Mouse (Mus musculus) heart, embryonic 14.5 days (tissue): ENCODE measurements at regions not wholly inside any gene's neighbourhood (a gene's known extent, or its start where the extent isn't known, plus 50 kb on each side); places are given as distances from the start of the nearest gene placed in this dataset.

Source experiments
- ATAC-seq: fragments of 200-750 bp; cut with Nextera tagmentation; 2 replicates; pipeline ENCODE4 v1.8.0; 2017; ENCODE audit warnings: low read depth, moderate TSS enrichment; ENCODE audit not compliant: insufficient number of reproducible peaks, insufficient read depth, low FRiP score
- H3K27ac ChIP-seq, 2 experiments: fragments of 200-500 bp in 1 of 2; fragments of 300-500 bp in 1 of 2; sonication (generic) in 1 of 2; replicated peaks in 1 of 2; 2 replicates each; pipeline ENCODE4 v1.5.1; 2012 to 2014; ENCODE audit warnings: low read depth in 2 of 2, low read length in 2 of 2, control low read depth in 1 of 2, mild to moderate bottlenecking in 1 of 2, mixed read lengths in 1 of 2; ENCODE audit not compliant: control insufficient read depth in 1 of 2, insufficient read depth in 1 of 2
- H3K27me3 ChIP-seq: fragments of 300-500 bp; sonication (generic); 2 replicates; pipeline ENCODE4 v1.6.1; 2014; ENCODE audit warnings: mild to moderate bottlenecking, low read length, control low read depth; ENCODE audit not compliant: control insufficient read depth, insufficient read depth
- H3K36me3 ChIP-seq: fragments of 300-500 bp; sonication (generic); 2 replicates; pipeline ENCODE4 v1.6.1; 2014; ENCODE audit warnings: mild to moderate bottlenecking, control low read depth, low read length, mixed read lengths; ENCODE audit not compliant: control insufficient read depth, insufficient read depth
- H3K4me1 ChIP-seq, 2 experiments: fragments of 200-500 bp in 1 of 2; fragments of 300-500 bp in 1 of 2; sonication (generic) in 1 of 2; 2 replicates each; pipeline ENCODE4 v1.6.1; 2012 to 2014; ENCODE audit warnings: low read length in 2 of 2, control low read depth in 1 of 2, mixed read lengths in 1 of 2; ENCODE audit not compliant: control insufficient read depth in 2 of 2, insufficient read depth in 2 of 2
- H3K4me2 ChIP-seq: fragments of 300-500 bp; sonication (generic); 2 replicates; pipeline ENCODE4 v1.6.1; 2014; ENCODE audit warnings: mild to moderate bottlenecking, low read length
- H3K4me3 ChIP-seq, 2 experiments: fragments of 200-500 bp in 1 of 2; fragments of 300-500 bp in 1 of 2; sonication (generic) in 1 of 2; 2 replicates each; pipeline ENCODE4 v1.5.1; 2012 to 2014; ENCODE audit warnings: low read length in 2 of 2, mild to moderate bottlenecking in 2 of 2, control low read depth in 1 of 2, low read depth in 1 of 2, moderate library complexity in 1 of 2; ENCODE audit not compliant: control insufficient read depth in 1 of 2, insufficient read depth in 1 of 2
- H3K9ac ChIP-seq: fragments of 300-500 bp; sonication (generic); 2 replicates; pipeline ENCODE4 v1.6.1; 2014; ENCODE audit warnings: mild to moderate bottlenecking, low read length
- H3K9me3 ChIP-seq: fragments of 300-500 bp; sonication (generic); 2 replicates; pipeline ENCODE4 v1.6.1; 2016; ENCODE audit warnings: low read length, control low read depth; ENCODE audit not compliant: control insufficient read depth
- WGBS: fragments of 180-500 bp; shearing (Covaris S2); extraction: QIAGEN DNeasy Blood & Tissue Kit; methylation state at CpG from one replicate; pipeline ENCODE4 v1.1.7; 2014; 5-methylcytosine and 5-hydroxymethylcytosine counted together

DNA sequence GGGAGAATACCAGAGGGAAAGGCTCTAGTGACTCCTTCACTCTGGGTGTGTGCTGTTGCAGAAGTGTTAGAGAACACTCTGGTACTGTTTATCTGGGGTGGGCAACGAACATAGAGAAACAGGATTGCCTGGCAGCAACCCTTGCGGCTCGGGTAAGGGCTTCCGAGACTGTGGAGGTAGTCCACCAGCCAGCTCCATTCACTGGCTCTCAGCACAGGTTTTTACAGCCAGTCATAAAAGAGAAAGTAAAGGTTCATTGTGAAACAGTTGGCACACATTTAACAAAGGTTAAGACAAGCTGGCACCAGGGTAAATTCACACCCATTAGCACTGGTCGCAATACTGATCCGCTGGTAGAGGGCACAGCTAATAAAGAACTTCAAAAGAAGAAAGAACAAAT is 110.5 kb upstream of the Lef1 start:
- no peak for ATAC-seq
- Histone ChIP-seq H3K27ac (no peak overlapping the region), H3K9me3 (no peaks in the 10 kb centered on the region), H3K27me3 (no peaks in the 10 kb centered on the region), H3K36me3 (no peaks in the 10 kb centered on the region), H3K4me2 (no peak overlapping the region), H3K4me1 (no peaks in the 10 kb centered on the region), H3K9ac (no peak overlapping the region), H3K4me3 (no peak overlapping the region)
- WGBS = 81% methylated on average over 6 of the region's 6 CpGs

DNA sequence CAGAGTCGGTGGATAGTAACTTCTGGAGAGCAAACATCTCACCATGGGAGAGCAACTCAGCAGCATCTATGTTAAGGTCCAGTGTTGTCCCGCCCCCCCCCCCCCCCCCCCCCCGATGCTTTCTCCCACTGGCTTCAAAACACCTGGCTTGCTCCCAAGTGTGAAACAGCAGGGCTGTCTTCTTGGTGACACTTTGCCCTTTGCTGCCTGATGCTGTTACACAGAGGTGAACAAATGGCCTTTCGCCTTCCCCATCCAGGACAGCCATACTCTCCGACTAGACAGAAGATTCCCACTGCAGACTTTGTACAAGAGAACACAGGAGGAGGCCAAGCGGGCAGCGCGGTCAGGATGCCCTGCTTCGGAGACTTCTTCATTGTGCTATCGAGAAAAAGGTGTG is 111.8 kb upstream of the Lef1 start:
- Histone ChIP-seq H3K9ac (no peak overlapping the region), H3K4me2 (no peak overlapping the region), H3K4me1 (no peaks in the 10 kb centered on the region), H3K27me3 (no peaks in the 10 kb centered on the region), H3K27ac (no peak overlapping the region), H3K9me3 (no peaks in the 10 kb centered on the region), H3K4me3 (no peak overlapping the region), H3K36me3 (no peaks in the 10 kb centered on the region)
- ATAC-seq = no peak
- 74% methylated on average over 9 of the region's 10 CpGs for WGBS

DNA sequence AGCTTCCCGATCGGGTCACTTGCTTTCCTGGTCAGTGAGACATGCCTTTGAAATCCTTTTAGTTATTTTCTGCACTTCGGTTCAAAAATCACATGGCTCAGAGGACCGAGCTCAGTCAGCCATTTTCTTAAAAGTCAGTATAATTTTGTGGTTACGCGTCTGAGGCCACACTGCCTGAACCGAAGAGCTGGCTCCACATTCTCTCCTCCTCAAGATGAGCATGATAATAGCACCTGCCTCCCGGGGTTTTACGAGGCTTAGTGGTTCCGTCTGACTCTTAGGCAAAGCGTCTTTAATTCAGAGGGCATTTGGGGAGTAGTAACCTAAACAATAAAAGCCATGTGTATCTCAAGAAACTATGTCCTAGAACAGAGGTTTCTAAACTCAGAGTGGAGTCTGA is 113.5 kb upstream of the Lef1 start:
- no peaks in the 10 kb centered on the region for H3K27me3 ChIP-seq
- no peak overlapping the region for H3K9ac ChIP-seq
- H3K4me2 ChIP-seq = no peak overlapping the region
- H3K4me1 ChIP-seq = no peaks in the 10 kb centered on the region
- H3K9me3 ChIP-seq = no peaks in the 10 kb centered on the region
- ATAC-seq = no peak
- WGBS = 57% methylated on average over 11 of the region's 11 CpGs
- H3K27ac ChIP-seq = no peak overlapping the region
- H3K4me3 ChIP-seq = no peak overlapping the region
- no peaks in the 10 kb centered on the region for H3K36me3 ChIP-seq

DNA sequence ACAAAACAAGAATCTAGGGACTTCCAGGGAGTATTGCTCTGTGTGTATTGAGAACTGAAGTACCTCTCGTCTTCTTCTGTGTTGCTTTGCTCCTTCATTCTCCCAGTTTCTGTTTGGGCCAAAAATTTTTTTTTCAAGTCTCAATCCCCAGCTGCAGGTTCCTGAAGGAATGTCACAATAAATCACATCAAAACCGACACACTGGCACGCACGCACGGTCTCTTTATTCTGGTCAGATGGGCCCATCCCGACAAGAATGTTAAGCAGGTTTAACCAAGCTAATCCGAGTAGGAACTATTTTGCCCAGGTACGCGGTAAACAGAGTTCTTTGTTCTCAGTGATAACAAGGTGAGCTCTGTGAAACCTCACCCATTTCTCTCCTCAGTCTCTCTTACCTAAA is 118.3 kb upstream of the Lef1 start:
- no peaks in the 10 kb centered on the region for H3K9me3 ChIP-seq
- 79% methylated on average over 9 of the region's 9 CpGs for WGBS
- no peak for ATAC-seq
- no peak overlapping the region for H3K27ac ChIP-seq
- H3K4me2 ChIP-seq = no peak overlapping the region
- H3K36me3 ChIP-seq = no peaks in the 10 kb centered on the region
- H3K9ac ChIP-seq = no peak overlapping the region
- no peak overlapping the region for H3K4me3 ChIP-seq
- no peaks in the 10 kb centered on the region for H3K4me1 ChIP-seq
- no peaks in the 10 kb centered on the region for H3K27me3 ChIP-seq

DNA sequence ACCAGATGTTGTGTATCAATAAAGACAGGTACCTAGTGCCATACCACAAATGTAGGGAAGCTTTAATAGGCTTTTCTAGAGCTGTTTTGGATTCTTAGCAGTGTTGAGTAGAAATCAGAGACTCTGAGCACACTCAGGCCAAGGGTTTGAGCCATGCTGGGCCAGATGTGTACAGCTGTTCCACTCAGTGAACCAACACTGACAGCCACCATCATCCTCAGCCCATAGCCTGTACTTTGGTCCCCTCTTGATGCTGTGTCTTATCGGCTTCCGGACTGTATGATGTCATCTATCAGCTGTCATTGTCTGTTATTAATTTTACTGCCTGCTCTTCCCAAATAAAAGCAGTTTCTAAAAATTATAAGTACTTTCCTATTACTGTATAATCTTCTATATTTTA is 123.6 kb upstream of the Lef1 start:
- no peaks in the 10 kb centered on the region for H3K27me3 ChIP-seq
- H3K9ac ChIP-seq = no peak overlapping the region
- no peak for ATAC-seq
- no peak overlapping the region for H3K4me3 ChIP-seq
- H3K4me1 ChIP-seq = no peaks in the 10 kb centered on the region
- no peaks in the 10 kb centered on the region for H3K36me3 ChIP-seq
- no peak overlapping the region for H3K4me2 ChIP-seq
- no peaks in the 10 kb centered on the region for H3K9me3 ChIP-seq
- H3K27ac ChIP-seq = no peak overlapping the region
- 76% methylated on average over 2 of the region's 2 CpGs for WGBS

DNA sequence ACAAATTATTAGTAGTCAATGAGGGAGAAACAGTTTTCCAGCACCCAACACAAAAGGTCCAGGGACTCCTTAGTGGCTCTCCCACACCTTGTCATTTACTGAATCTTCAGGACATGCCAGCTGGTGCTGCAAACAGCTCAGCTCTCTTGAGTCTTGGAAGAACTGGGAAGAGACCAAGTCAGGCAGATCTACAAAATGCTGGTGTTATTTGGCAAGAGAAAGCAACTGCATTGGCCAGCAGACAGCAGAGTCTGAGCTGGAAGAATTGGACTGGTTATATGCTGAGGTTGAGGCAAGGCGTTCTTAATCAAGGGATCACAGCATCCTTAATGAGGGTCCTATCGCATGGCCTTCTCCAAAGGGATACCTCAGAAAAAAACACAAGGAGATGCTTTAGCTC is 124.2 kb upstream of the Lef1 start:
- ATAC-seq = no peak
- Histone ChIP-seq H3K27me3 (no peaks in the 10 kb centered on the region), H3K9ac (no peak overlapping the region), H3K4me3 (no peak overlapping the region), H3K4me1 (no peaks in the 10 kb centered on the region), H3K27ac (no peak overlapping the region), H3K9me3 (no peaks in the 10 kb centered on the region), H3K36me3 (no peaks in the 10 kb centered on the region), H3K4me2 (no peak overlapping the region)
- WGBS = 92% methylated on average over 2 of the region's 2 CpGs

DNA sequence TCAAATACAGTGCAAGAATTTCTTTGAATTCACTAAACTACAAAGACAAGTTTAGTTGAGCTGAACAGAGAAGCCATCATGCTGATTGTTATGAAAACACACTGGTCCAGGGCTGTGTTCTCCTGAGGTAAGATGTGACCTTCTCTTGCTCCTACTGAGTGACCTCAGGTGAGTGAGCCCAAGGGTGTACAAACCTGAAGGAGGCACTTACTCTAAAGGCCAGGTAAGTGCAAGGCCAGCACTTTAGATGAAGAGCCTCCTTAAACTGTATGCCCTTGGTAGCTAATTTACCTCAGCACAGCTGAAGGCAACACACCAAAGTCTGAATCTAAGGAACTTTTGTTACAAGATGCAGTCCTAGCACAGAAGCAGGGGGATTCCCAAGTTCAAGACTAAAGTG is 128.7 kb upstream of the Lef1 start:
- H3K4me1 ChIP-seq = peaks cover 11 to 17% of the 10 kb centered on the region in 2 experiments
- no peak overlapping the region for H3K9ac ChIP-seq
- H3K27ac ChIP-seq = no peak overlapping the region
- H3K27me3 ChIP-seq = no peaks in the 10 kb centered on the region
- no peak overlapping the region for H3K4me2 ChIP-seq
- no peaks in the 10 kb centered on the region for H3K36me3 ChIP-seq
- no peak overlapping the region for H3K4me3 ChIP-seq
- no peaks in the 10 kb centered on the region for H3K9me3 ChIP-seq
- no peak for ATAC-seq

DNA sequence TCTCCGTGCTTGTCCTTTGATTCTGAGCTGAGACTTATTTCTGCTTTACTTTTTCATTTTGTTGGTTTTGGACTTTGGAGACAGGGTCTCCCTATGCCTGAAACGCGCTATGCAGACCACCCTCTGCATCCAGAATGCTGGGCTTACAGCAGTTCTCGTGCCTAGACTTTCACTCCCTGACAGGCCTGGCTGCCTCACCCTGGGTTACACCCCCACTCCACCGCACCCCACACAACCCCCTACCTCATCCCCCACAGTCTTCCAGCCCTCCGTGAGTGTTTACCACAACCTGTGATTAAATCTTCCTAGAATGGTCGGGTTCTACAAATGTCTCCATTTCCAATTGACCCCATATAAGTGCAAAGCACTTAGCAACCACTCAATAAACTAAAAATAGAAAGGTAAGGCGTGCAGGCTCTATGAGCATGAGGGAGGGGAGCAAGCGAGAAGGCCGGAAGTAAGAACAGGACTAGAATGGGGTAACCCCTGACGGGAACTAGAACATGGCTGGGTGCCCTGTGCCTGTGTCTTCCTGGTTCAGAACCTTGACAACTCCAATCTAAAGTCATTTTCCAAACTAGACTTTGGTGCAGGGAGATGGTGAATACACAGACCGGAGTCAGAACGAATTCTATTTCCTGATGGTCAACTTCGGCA is 131.2 kb upstream of the Lef1 start:
- 44% methylated on average over 14 of the region's 14 CpGs for WGBS
- ATAC-seq = no peak
- Histone ChIP-seq H3K9me3 (no peaks in the 10 kb centered on the region), H3K4me1 (peaks cover 14 to 23% of the 10 kb centered on the region in 2 experiments), H3K36me3 (no peaks in the 10 kb centered on the region), H3K27me3 (no peaks in the 10 kb centered on the region), H3K9ac (0 out of 2 replicates have a peak overlapping the region, but pooled peaks have one; percentile 9), H3K27ac (no peak overlapping the region), H3K4me3 (no peak overlapping the region), H3K4me2 (peak overlapping the region; percentile 45)
